Mouse (Mus musculus) G1E (cell line): ENCODE data around the gene B4galnt1. TPM values are rescaled to one million over a fixed set of nuclear protein-coding genes. Genes with fewer than 3 reads are reported as not detected.
A peak's percentile ranks its signal among the peaks of the same experiment; 100 is the strongest.

Source experiments
- ATAC-seq: 2 replicates; pipeline ENCODE4 v1.8.0; 2016; ENCODE audit warnings: mild to moderate bottlenecking; ENCODE audit not compliant: insufficient number of reproducible peaks, poor library complexity, low FRiP score, severe bottlenecking; ENCODE audit errors: extremely low read depth
- DNase-seq: peaks from one replicate; pipeline ENCODE4 v3.0.0; 2012; ENCODE audit warnings: low spot score
- H3K27me3 ChIP-seq: 2 replicates; pipeline ENCODE4 v1.6.1; 2012; ENCODE audit warnings: mild to moderate bottlenecking, low read length, inconsistent platforms; ENCODE audit not compliant: insufficient read depth
- H3K36me3 ChIP-seq: replicated peaks from 2 replicates; pipeline ENCODE3; 2012; ENCODE audit warnings: mild to moderate bottlenecking, inconsistent platforms
- H3K4me1 ChIP-seq: 2 replicates; pipeline ENCODE4 v1.6.1; 2012; ENCODE audit warnings: low read depth, low read length, inconsistent platforms, mixed read lengths; ENCODE audit not compliant: insufficient read depth
- H3K4me3 ChIP-seq: 2 replicates; pipeline ENCODE4 v1.5.1; 2012; ENCODE audit warnings: low read depth, mild to moderate bottlenecking, inconsistent platforms, low read length, moderate library complexity, mixed read lengths
- H3K9me3 ChIP-seq: replicated peaks from 2 replicates; pipeline ENCODE4 v1.6.1; 2012; ENCODE audit warnings: inconsistent platforms
- CTCF ChIP-seq: IDR thresholded peaks from 2 replicates; pipeline ENCODE4 v1.5.1; 2012; ENCODE audit warnings: low read depth, low read length, inconsistent platforms, mixed read lengths
- GATA1 ChIP-seq: IDR thresholded peaks from 2 replicates; pipeline ENCODE4 v1.6.1; 2012; ENCODE audit warnings: borderline replicate concordance, low read length, inconsistent platforms, mixed read lengths
- GATA2 ChIP-seq: IDR thresholded peaks from 2 replicates; pipeline ENCODE4 v1.6.1; 2012; ENCODE audit warnings: low read depth, low read length, inconsistent platforms, borderline replicate concordance
- POLR2AphosphoS5 ChIP-seq: IDR thresholded peaks from 2 replicates; pipeline ENCODE4 v1.6.1; 2012; ENCODE audit warnings: low read depth, low read length, inconsistent platforms; ENCODE audit not compliant: insufficient replicate concordance
- TAL1 ChIP-seq: conservative IDR thresholded peaks from 2 replicates; pipeline ENCODE4 v1.6.1; 2012; ENCODE audit warnings: low read depth, low read length, inconsistent platforms, mixed read lengths
- polyA plus RNA-seq: library from polyadenylated mRNA; stranded (reverse); fragments of >175 nt; gene quantifications from 2 replicates; pipeline ENCODE4 v1.2.3, GENCODE M21; 2012
- total RNA-seq, 2 experiments: library from RNA; stranded (forward) in 1 of 2; stranded (reverse) in 1 of 2; fragments of 200-1000 nt in 1 of 2; fragments of >200 nt in 1 of 2; fragmentation: Nextera tagmentation in 1 of 2; gene quantifications; 2 replicates each; pipeline ENCODE4 v1.2.3; 2014 to 2017

The B4galnt1 gene
- total and polyA plus RNA-seq, 3 experiments, result 65.0 to 318 (median 173) TPM

DNA sequence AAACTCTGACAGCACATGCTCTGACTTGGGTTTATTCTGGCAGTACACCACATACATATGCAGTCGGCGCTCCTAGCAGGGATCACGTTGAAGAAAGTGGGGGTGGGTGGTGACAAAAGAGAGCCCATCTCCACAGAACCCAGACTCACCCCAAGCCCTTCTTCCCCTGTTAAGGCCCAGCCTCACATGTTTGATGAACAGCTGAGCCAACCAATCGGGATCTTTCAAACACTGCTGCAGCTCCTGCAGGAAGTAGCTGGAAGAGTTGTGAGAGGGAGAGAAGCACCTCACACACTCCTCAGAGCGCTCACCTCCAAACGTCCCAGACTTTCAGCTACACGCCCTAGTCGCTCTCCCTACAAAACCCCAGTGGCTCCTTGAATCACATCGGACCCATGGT, 20.1 kb downstream of the B4galnt1 start:
- DNase-seq, result no peak
- TF ChIP-seq GATA2 (no peak), TAL1 (no peak), GATA1 (no peak), POLR2AphosphoS5 (no peak), CTCF (no peak)
- H3K9me3 ChIP-seq, result peaks cover 6% of the 10 kb centered on the region
- peaks cover 87% of the 10 kb centered on the region for H3K4me1 ChIP-seq
- no peaks in the 10 kb centered on the region for H3K27me3 ChIP-seq
- no peak overlapping the region; the same call in 1 of the 2 replicates for H3K4me3 ChIP-seq
- peaks cover 64% of the 10 kb centered on the region for H3K36me3 ChIP-seq
- ATAC-seq, result no peak

DNA sequence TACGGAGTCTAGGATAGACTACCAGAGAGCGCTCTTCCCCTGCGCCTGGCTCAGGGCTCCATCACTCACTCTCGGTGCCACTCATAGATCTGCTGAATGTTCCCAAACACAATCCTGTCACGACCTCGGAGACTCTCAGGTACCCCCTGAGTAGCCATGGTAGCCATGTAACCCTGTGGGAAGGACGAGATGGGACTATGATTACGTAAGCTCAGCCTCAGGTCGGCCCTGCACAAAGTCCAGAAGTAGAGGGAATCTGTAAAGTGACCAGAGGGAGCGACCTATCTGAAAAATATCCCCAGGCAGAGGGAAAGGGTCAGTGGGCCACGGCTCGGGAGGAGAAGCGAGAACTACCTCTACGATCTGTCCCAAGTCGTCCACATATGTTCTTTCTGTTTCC, 20.5 kb downstream of the B4galnt1 start:
- no peak overlapping the region for H3K4me3 ChIP-seq
- DNase-seq (no peak), ATAC-seq (no peak)
- no peaks in the 10 kb centered on the region for H3K27me3 ChIP-seq
- peaks cover 86% of the 10 kb centered on the region for H3K4me1 ChIP-seq
- H3K9me3 ChIP-seq, result peaks cover 6% of the 10 kb centered on the region
- TF ChIP-seq CTCF, result no peak
- no peak for TF ChIP-seq GATA1
- no peak for TF ChIP-seq POLR2AphosphoS5
- TF ChIP-seq GATA2, result no peak
- no peak for TF ChIP-seq TAL1
- peaks cover 66% of the 10 kb centered on the region for H3K36me3 ChIP-seq

DNA sequence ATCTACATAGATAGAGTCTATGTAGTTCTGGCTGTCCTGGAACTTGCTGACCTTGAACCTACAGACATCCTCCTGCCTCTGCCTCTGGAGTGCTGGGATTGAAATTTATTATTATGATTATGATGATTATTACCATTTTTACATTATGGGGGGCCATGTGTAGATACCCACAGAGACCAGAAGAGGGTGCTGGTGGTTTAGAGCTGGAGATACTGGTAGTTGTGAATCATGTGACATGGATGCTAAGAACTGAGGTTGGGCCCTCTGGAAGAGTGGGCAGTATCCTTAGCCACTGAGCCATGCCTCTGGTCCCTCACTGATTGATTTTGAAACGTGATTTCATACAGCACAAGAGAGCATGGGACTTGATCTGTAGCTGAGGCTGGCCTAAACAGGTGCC, 21.4 kb downstream of the B4galnt1 start:
- H3K36me3 ChIP-seq, result peaks cover 72% of the 10 kb centered on the region
- H3K4me1 ChIP-seq, result peaks cover 87% of the 10 kb centered on the region
- H3K4me3 ChIP-seq, result no peak overlapping the region; the same call in 1 of the 2 replicates
- ATAC-seq, result no peak
- TF ChIP-seq GATA2 (no peak), POLR2AphosphoS5 (no peak), CTCF (peak; percentile 49; the same call in 1 of the 2 replicates)
- H3K27me3 ChIP-seq, result no peaks in the 10 kb centered on the region
- no peak for DNase-seq
- peaks cover 6% of the 10 kb centered on the region for H3K9me3 ChIP-seq

DNA sequence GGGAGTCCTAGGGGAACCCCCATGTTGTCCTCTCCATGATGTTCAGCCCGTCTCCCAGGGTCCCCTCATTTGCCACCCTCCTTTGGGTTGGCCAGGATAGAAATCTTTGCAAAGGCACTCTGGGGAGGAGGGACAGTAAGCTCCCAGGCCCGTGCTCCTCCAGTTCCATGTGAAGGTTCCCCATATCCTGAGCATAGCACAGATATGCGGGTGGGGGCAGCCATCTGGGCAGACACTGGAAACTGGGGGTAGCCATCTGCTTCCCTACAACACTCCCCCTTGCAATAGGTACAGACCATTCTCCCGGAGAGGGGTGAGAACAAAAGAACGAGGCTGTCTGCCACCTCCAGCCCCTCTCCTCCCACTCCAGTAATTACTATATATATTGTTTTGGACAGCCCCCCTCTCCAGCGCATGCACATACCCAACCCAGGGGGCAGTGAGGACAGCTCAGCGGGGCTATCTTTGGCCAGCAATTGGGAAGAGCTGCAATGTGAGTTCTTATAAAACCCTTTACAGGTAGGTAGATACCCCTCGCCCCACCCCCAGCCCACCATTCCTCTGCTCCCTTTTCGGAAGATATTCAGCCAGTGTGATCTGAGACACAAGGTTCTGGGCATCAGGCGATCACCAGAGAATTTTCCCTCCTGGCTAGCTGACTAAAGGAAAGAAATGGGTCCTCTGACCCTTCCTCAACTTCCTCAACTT, 22.5 kb downstream of the B4galnt1 start:
- peak overlapping the region; percentile 80 for H3K4me3 ChIP-seq
- TF ChIP-seq CTCF, result no peak
- TF ChIP-seq POLR2AphosphoS5, result no peak
- TF ChIP-seq TAL1, result no peak
- TF ChIP-seq GATA1, result no peak
- no peak for TF ChIP-seq GATA2
- H3K27me3 ChIP-seq, result no peaks in the 10 kb centered on the region
- peaks cover 71% of the 10 kb centered on the region for H3K36me3 ChIP-seq
- no peak for DNase-seq
- no peak for ATAC-seq
- peaks cover 6% of the 10 kb centered on the region for H3K9me3 ChIP-seq
- peaks cover 89% of the 10 kb centered on the region for H3K4me1 ChIP-seq

DNA sequence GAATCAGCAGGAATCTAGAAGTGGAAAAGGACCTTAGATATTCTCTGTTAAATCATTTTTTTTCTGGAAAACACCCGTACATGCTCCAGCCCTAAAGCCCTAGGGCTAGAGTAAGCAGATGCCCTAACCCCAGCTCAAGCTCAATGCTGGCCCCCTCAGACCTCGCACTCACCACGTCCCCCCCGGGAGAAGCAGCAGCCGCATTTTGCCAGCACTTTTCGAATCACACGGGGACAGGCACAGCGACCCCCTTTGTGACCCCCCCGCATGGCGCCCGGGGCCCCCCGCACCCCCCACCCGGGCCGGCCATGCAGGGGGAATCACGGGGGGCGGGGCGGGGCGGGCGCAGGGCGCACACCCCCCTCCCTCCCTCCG, 23.0 kb downstream of the B4galnt1 start:
- no peak for DNase-seq
- Histone ChIP-seq H3K36me3 (peaks cover 71% of the 10 kb centered on the region), H3K27me3 (no peaks in the 10 kb centered on the region), H3K9me3 (peaks cover 6% of the 10 kb centered on the region), H3K4me1 (peaks cover 90% of the 10 kb centered on the region), H3K4me3 (peak overlapping the region; percentile 80)
- no peak for ATAC-seq
- TF ChIP-seq POLR2AphosphoS5 (no peak), GATA2 (no peak), CTCF (no peak), GATA1 (no peak)

DNA sequence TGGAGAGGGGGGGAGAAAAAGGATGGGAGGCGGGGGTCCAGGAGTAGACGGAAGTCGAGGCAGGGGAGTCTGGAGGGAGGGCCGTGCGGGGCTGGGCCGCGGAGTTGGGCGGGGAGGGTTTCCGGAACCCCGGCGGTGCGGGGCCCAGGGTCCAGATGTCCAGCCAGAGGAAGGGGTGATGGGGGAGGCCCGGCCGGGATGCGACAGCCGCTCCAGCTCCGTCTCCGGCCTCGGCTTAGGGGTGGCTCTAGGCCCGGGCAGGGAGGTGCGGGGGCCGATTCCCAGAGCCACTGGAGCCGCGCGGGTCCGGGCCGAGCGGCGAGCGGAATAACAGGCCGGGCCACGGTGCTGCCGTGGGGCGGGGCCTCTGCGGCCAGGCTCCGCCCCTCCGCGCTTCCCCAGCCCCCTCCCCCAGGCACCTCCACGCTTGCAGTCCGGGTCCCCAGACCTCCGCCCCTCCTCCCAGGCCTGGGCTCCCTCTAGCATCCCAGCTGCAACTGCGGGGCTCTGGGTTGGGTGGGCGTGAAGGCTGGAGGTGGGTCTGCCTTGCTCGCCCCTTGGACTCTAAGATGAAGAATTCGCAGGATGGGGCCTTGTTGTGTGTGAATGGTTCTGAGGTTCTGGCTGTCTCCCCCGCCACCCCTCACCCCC, 23.6 kb downstream of the B4galnt1 start:
- Histone ChIP-seq H3K9me3 (peaks cover 6% of the 10 kb centered on the region), H3K4me1 (peaks cover 90% of the 10 kb centered on the region), H3K4me3 (peak overlapping the region; percentile 80), H3K36me3 (peaks cover 71% of the 10 kb centered on the region), H3K27me3 (no peaks in the 10 kb centered on the region)
- DNase-seq (peak; percentile 76), ATAC-seq (no peak)
- no peak for TF ChIP-seq GATA1
- TF ChIP-seq CTCF, result no peak
- no peak for TF ChIP-seq GATA2
